Mouse (Mus musculus) lung, adult 2 months (tissue): ENCODE results near the gene Tmem150c.

ENCODE experiments used
- CTCF ChIP-seq: fragments of 200-500 bp; IDR thresholded peaks from 2 replicates; pipeline ENCODE4 v1.5.1; 2011; ENCODE audit warnings: mild to moderate bottlenecking, low read length, control low read depth; ENCODE audit not compliant: insufficient read depth
- POLR2A ChIP-seq: fragments of 200-500 bp; IDR thresholded peaks from 2 replicates; pipeline ENCODE4 v1.6.1; 2011; ENCODE audit warnings: low read depth, mild to moderate bottlenecking, control low read depth, low read length, borderline replicate concordance; ENCODE audit errors: extremely low read depth

- TF ChIP-seq CTCF = no peak
- no peak for TF ChIP-seq POLR2A
These were observed 36.3 kb downstream of the Tmem150c start for GRCm38 (mm10) chr5:100123283-100123682.
